In the genomic region with DNA sequence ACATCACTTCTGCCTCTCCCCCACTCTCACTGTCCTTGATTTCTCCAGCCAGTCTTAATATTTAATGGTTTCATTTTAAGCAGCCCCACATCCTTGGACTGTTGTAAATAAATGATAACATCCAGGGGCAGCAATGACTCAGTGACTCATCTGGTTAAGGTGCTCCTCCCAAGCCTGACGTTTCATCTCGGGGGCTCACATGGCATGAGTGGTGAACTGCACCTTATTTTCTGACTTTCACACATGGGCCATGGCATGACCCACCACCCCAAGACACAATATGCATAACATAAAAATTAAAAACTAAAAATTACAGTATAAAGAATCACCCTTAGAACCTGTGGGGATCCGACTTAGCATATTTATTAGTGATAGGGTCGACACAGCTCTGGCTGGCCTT, we compare ENCODE assay signal across 10 mouse cellular contexts. TPM values are rescaled to one million over a fixed set of nuclear protein-coding genes. Genes with fewer than 3 reads are reported as not detected.
DNase-seq lines count a peak whose midpoint lies in the region; ATAC-seq and TF ChIP-seq lines count a peak whose summit lies in the region.
"Had no signal": no experiment of that assay in that cellular context is flagged by ENCODE, and none has a peak within 500 bp of the region (broad histone marks: within the 10 kb centered on the region; RNA-seq: fewer than 3 reads in every experiment).

No protein-coding gene starts in this region.

- WGBS in intestine, embryonic 14.5 days: 74% methylated on average over 4 of the region's 4 CpGs
- 68% methylated on average over 4 of the region's 4 CpGs for WGBS in intestine, postnatal 0 days
- WGBS in hindbrain, embryonic 11.5 days: 87% methylated on average over 4 of the region's 4 CpGs

- peaks cover 22% of the 10 kb centered on the region for H3K4me1 ChIP-seq in intestine, embryonic 14.5 days (replicated peaks; ENCODE audit: control insufficient read depth, insufficient read depth, low read length)
- no peaks in the 10 kb centered on the region for H3K4me1 ChIP-seq in intestine, postnatal 0 days (replicated peaks; ENCODE audit: control insufficient read depth, insufficient read depth, low read length)
- no peaks in the 10 kb centered on the region for H3K4me1 ChIP-seq in ES-Bruce4 (ENCODE audit: control insufficient read depth, insufficient read depth, low read length)
- H3K4me1 ChIP-seq in hindbrain, embryonic 11.5 days (replicated peaks; ENCODE audit: control insufficient read depth, insufficient read depth, low read length): no peaks in the 10 kb centered on the region

- TF ChIP-seq POLR2A in ES-Bruce4 (IDR thresholded peaks at IDR 0.05; ENCODE audit: insufficient read depth, low read length): no peak

- DNase-seq in intestine, embryonic 14.5 days (ENCODE audit: low spot score): no peak
- no peak for DNase-seq in hindbrain, embryonic 11.5 days (ENCODE audit: low spot score)
- DNase-seq in Muller cell, postnatal 12 days (ENCODE audit: inconsistent ontology term): no peak
- no peak for DNase-seq in embryo, embryonic 10 days (ENCODE audit: low spot score)
- DNase-seq in left cerebral cortex, adult 2 months (ENCODE audit: extremely low spot score in 1 of 2, low spot score in 2 of 2): no peak
- DNase-seq: lung, adult 2 months had no signal

- ATAC-seq in intestine, embryonic 14.5 days (replicated peaks; ENCODE audit: low FRiP score, low TSS enrichment, low read depth): no peak
- ATAC-seq in intestine, postnatal 0 days: no peak
- no peak for ATAC-seq in hindbrain, embryonic 11.5 days (ENCODE audit: low FRiP score)
- ATAC-seq in megakaryocyte progenitor cell, adult 5-6 weeks (replicated peaks; ENCODE audit: poor library complexity): peak; percentile 9; the same call in 1 of the 2 replicates

- H3K36me3 ChIP-seq in intestine, embryonic 14.5 days (ENCODE audit: control insufficient read depth, insufficient read depth, low read length): peaks cover 24% of the 10 kb centered on the region
- peaks cover 9% of the 10 kb centered on the region; the same call in 1 of the 2 replicates for H3K36me3 ChIP-seq in intestine, postnatal 0 days (ENCODE audit: control insufficient read depth, insufficient read depth)
- peaks cover 25% of the 10 kb centered on the region for H3K36me3 ChIP-seq in ES-Bruce4 (ENCODE audit: control insufficient read depth, insufficient read depth, low read length, poor library complexity, severe bottlenecking)
- H3K36me3 ChIP-seq in hindbrain, embryonic 11.5 days (ENCODE audit: control insufficient read depth, insufficient read depth, low read length): peaks cover 3% of the 10 kb centered on the region; the same call in 1 of the 2 replicates

- intact Hi-C loops in left cerebral cortex, adult 2 months (cut with DNase I): no loop called here

- TF ChIP-seq CTCF in intestine, postnatal 0 days (IDR thresholded peaks at IDR 0.05; ENCODE audit: low read depth): no peak
- no peak for TF ChIP-seq CTCF in ES-Bruce4 (IDR thresholded peaks at IDR 0.05; ENCODE audit: low read depth, low read length)
- no peak for TF ChIP-seq CTCF in left cerebral cortex, adult 2 months (IDR thresholded peaks at IDR 0.05)

- peak overlapping the region; percentile 59 for H3K4me2 ChIP-seq in intestine, embryonic 14.5 days (ENCODE audit: low read length)
- H3K4me2 ChIP-seq in intestine, postnatal 0 days (replicated peaks; ENCODE audit: low read depth): no peak overlapping the region; the same call in 1 of the 2 replicates
- peak overlapping the region; percentile 41; the same call in 1 of the 2 replicates for H3K4me2 ChIP-seq in hindbrain, embryonic 11.5 days (replicated peaks; ENCODE audit: low read depth, low read length)

- no peak overlapping the region for H3K27ac ChIP-seq in intestine, embryonic 14.5 days (ENCODE audit: low read depth)
- H3K27ac ChIP-seq in intestine, postnatal 0 days (ENCODE audit: low read depth, low read length): no peak overlapping the region
- H3K27ac ChIP-seq in ES-Bruce4 (ENCODE audit: insufficient read depth, low read length): peak overlapping the region; percentile 88
- H3K27ac ChIP-seq in hindbrain, embryonic 11.5 days (ENCODE audit: low read depth, low read length): no peak overlapping the region
- no peak overlapping the region for H3K27ac ChIP-seq in left cerebral cortex, adult 2 months

- no peaks in the 10 kb centered on the region for H3K27me3 ChIP-seq in intestine, embryonic 14.5 days (replicated peaks; ENCODE audit: control insufficient read depth, insufficient read depth, low read length)
- H3K27me3 ChIP-seq in intestine, postnatal 0 days (replicated peaks; ENCODE audit: control insufficient read depth, insufficient read depth, low read length): no peaks in the 10 kb centered on the region
- H3K27me3 ChIP-seq in ES-Bruce4 (ENCODE audit: control insufficient read depth, insufficient read depth, low read length, poor library complexity, severe bottlenecking): no peaks in the 10 kb centered on the region
- H3K27me3 ChIP-seq in hindbrain, embryonic 11.5 days (ENCODE audit: control insufficient read depth, insufficient read depth, low read length): no peaks in the 10 kb centered on the region
- H3K27me3 ChIP-seq: heart, embryonic 15.5 days had no signal

- H3K4me3 ChIP-seq in intestine, embryonic 14.5 days (ENCODE audit: low read depth, low read length): peak overlapping the region; percentile 100; the same call in 1 of the 2 replicates
- H3K4me3 ChIP-seq in intestine, postnatal 0 days (ENCODE audit: low read depth, low read length): no peak overlapping the region
- peak overlapping the region; percentile 56 for H3K4me3 ChIP-seq in ES-Bruce4 (ENCODE audit: low read depth, low read length)
- H3K4me3 ChIP-seq in hindbrain, embryonic 11.5 days (ENCODE audit: low read depth, low read length): no peak overlapping the region
- H3K4me3 ChIP-seq in left cerebral cortex, adult 2 months: no peak overlapping the region

- TF ChIP-seq EP300 in ES-Bruce4 (IDR thresholded peaks at IDR 0.05; ENCODE audit: insufficient read depth, low read depth, low read length): no peak

- H3K9me3 ChIP-seq in intestine, embryonic 14.5 days (ENCODE audit: control insufficient read depth, low read length): no peaks in the 10 kb centered on the region
- no peaks in the 10 kb centered on the region for H3K9me3 ChIP-seq in intestine, postnatal 0 days (ENCODE audit: control insufficient read depth)
- H3K9me3 ChIP-seq in ES-Bruce4 (replicated peaks; ENCODE audit: control insufficient read depth, insufficient read depth, low read length, poor library complexity, severe bottlenecking): no peaks in the 10 kb centered on the region
- no peaks in the 10 kb centered on the region for H3K9me3 ChIP-seq in hindbrain, embryonic 11.5 days (ENCODE audit: control insufficient read depth, low read length)
- H3K9me3 ChIP-seq: heart, embryonic 15.5 days had no signal

- no peak overlapping the region for H3K9ac ChIP-seq in intestine, embryonic 14.5 days (ENCODE audit: low read length)
- H3K9ac ChIP-seq in intestine, postnatal 0 days (ENCODE audit: low read depth, low read length): no peak overlapping the region
- peak overlapping the region; percentile 98 for H3K9ac ChIP-seq in ES-Bruce4 (ENCODE audit: low read depth, poor library complexity, severe bottlenecking)
- no peak overlapping the region for H3K9ac ChIP-seq in hindbrain, embryonic 11.5 days (ENCODE audit: low read depth, low read length)

RNA-seq across cellular contexts. Expression of gene Srsf1, which starts 1.3 kb away (rescaled TPM):
- 334 and 353 TPM in 2 replicates for polyA plus RNA-seq in intestine, embryonic 14.5 days (2014; fragmentation: Nextera tagmentation; extraction: Ambion mirVana)
- polyA plus RNA-seq in intestine, postnatal 0 days (2015; fragmentation: Nextera tagmentation; extraction: Ambion mirVana): 70.7 and 73.2 TPM in 2 replicates
- 511 and 547 TPM in 2 replicates for polyA plus RNA-seq in ES-Bruce4 (2011; ENCODE audit: insufficient read depth, insufficient read length, low read depth, missing spikeins)
- 493 and 503 TPM in 2 replicates for polyA plus RNA-seq in hindbrain, embryonic 11.5 days (2014; fragmentation: Nextera tagmentation; extraction: Ambion mirVana)
- total RNA-seq in megakaryocyte progenitor cell, adult 5-6 weeks (2015): 257 and 278 TPM in 2 replicates
- 528 and 695 TPM in 2 replicates for total RNA-seq in megakaryocyte progenitor cell, adult 5-6 weeks (2017)
- 100 to 1,000 TPM; 184 to 190 TPM for total RNA-seq in left cerebral cortex, adult 2 months (2021)

RNA-seq across cellular contexts. Expression of gene Vezf1, which starts 22.2 kb away (rescaled TPM):
- polyA plus RNA-seq in intestine, embryonic 14.5 days (2014; fragmentation: Nextera tagmentation; extraction: Ambion mirVana): 40.0 and 43.0 TPM in 2 replicates
- polyA plus RNA-seq in intestine, postnatal 0 days (2015; fragmentation: Nextera tagmentation; extraction: Ambion mirVana): 16.8 and 18.7 TPM in 2 replicates
- polyA plus RNA-seq in ES-Bruce4 (2011; ENCODE audit: insufficient read depth, insufficient read length, low read depth, missing spikeins): 43.4 and 44.8 TPM in 2 replicates
- 77.7 and 80.7 TPM in 2 replicates for polyA plus RNA-seq in hindbrain, embryonic 11.5 days (2014; fragmentation: Nextera tagmentation; extraction: Ambion mirVana)
- total RNA-seq in megakaryocyte progenitor cell, adult 5-6 weeks (2015): 37.5 and 41.8 TPM in 2 replicates
- total RNA-seq in megakaryocyte progenitor cell, adult 5-6 weeks (2017): 16.2 and 18.8 TPM in 2 replicates
- total RNA-seq in left cerebral cortex, adult 2 months (2021): 10 to 100 TPM; 27.8 to 28.3 TPM

RNA-seq across cellular contexts. Expression of gene Cuedc1, which starts 52.0 kb away (rescaled TPM):
- polyA plus RNA-seq in intestine, embryonic 14.5 days (2014; fragmentation: Nextera tagmentation; extraction: Ambion mirVana): 16.7 and 16.9 TPM in 2 replicates
- polyA plus RNA-seq in intestine, postnatal 0 days (2015; fragmentation: Nextera tagmentation; extraction: Ambion mirVana): 7.1 and 10.1 TPM in 2 replicates
- polyA plus RNA-seq in ES-Bruce4 (2011; ENCODE audit: insufficient read depth, insufficient read length, low read depth, missing spikeins): 21.9 and 22.5 TPM in 2 replicates
- polyA plus RNA-seq in hindbrain, embryonic 11.5 days (2014; fragmentation: Nextera tagmentation; extraction: Ambion mirVana): 17.6 TPM in 2 replicates
- total RNA-seq in megakaryocyte progenitor cell, adult 5-6 weeks (2015): 0.73 and 3.7 TPM in 2 replicates
- 0.12 and 1.0 TPM in 2 replicates for total RNA-seq in megakaryocyte progenitor cell, adult 5-6 weeks (2017)
- total RNA-seq in left cerebral cortex, adult 2 months (2021): 10 to 100 TPM; 31.4 to 31.7 TPM

RNA-seq across cellular contexts. Expression of gene Dynll2, which starts 58.5 kb away (rescaled TPM):
- 14.1 and 20.4 TPM in 2 replicates for polyA plus RNA-seq in intestine, embryonic 14.5 days (2014; fragmentation: Nextera tagmentation; extraction: Ambion mirVana)
- polyA plus RNA-seq in intestine, postnatal 0 days (2015; fragmentation: Nextera tagmentation; extraction: Ambion mirVana): 52.4 and 57.4 TPM in 2 replicates
- polyA plus RNA-seq in ES-Bruce4 (2011; ENCODE audit: insufficient read depth, insufficient read length, low read depth, missing spikeins): 130 and 133 TPM in 2 replicates
- 25.4 and 26.1 TPM in 2 replicates for polyA plus RNA-seq in hindbrain, embryonic 11.5 days (2014; fragmentation: Nextera tagmentation; extraction: Ambion mirVana)
- total RNA-seq in megakaryocyte progenitor cell, adult 5-6 weeks (2015): 11.1 and 12.8 TPM in 2 replicates
- 9.7 and 18.0 TPM in 2 replicates for total RNA-seq in megakaryocyte progenitor cell, adult 5-6 weeks (2017)
- 100 to 1,000 TPM; 578 to 608 TPM for total RNA-seq in left cerebral cortex, adult 2 months (2021)

Comparison
In these comparisons a context has a peak if more than half of its experiments do, and no peak if none do; other contexts are left out.
1. H3K4me3 ChIP-seq: peak in intestine, embryonic 14.5 days (single experiment) and ES-Bruce4 (single experiment); none in intestine, postnatal 0 days (single experiment), hindbrain, embryonic 11.5 days (single experiment) and left cerebral cortex, adult 2 months (single experiment).